Mouse (Mus musculus): ENCODE results near the gene Hist2h2be.

DNA sequence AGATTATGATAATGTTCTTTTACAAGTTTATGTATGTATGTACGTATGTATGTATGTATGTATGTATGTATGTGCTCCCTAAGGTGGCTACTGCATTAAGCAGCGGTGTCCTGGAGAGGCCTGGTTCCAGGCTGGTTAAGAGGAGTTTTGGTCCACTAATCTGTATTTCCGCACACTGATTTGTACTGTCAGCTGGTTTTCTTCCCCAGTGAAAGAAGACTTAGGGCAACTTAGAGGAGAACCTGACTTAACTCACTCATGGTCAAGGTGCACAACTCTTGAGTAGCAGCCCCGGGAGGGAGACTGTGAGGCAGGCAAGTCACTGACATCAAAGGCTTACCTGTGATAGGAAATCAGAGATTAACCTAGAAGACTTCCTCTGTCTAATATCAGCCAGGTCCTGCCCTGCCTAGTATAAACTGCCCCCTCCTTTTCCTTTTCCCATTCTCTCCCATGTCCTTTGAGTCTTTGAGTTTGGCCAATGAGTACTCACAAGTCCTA, 16.0 kb downstream of the Hist2h2be start:
- TF ChIP-seq EP300 (IDR thresholded peaks at IDR 0.05; ENCODE audit: insufficient read depth, low read depth, low read length) (no peak), CTCF (IDR thresholded peaks at IDR 0.05; ENCODE audit: low read depth, low read length) (no peak), POLR2A (IDR thresholded peaks at IDR 0.05; ENCODE audit: insufficient read depth, low read length) (no peak)

Data from ES-Bruce4 (cell line).